Comparison of ENCODE assay signal across 7 mouse cellular contexts in genomic region chr11:32236712-32237410, GRCm38 (mm10). TPM values are rescaled to one million over a fixed set of nuclear protein-coding genes. Genes with fewer than 3 reads are reported as not detected.
DNase-seq lines count a peak whose midpoint lies in the region; ATAC-seq lines count a peak whose summit lies in the region.

No protein-coding gene starts in this region.

- no peaks in the 10 kb centered on the region for H3K9me3 ChIP-seq in hindbrain, embryonic 13.5 days

- H3K27me3 ChIP-seq in hindbrain, embryonic 13.5 days, result no peaks in the 10 kb centered on the region
- H3K27me3 ChIP-seq in splenic B cell, adult 2 months (ENCODE audit: control insufficient read depth, insufficient read depth, low read length, poor library complexity, severe bottlenecking), result no peaks in the 10 kb centered on the region

- H3K4me2 ChIP-seq in hindbrain, embryonic 13.5 days, result no peak overlapping the region

- WGBS in hindbrain, embryonic 13.5 days, result 54% methylated on average over 9 of the region's 9 CpGs

- H3K36me3 ChIP-seq in hindbrain, embryonic 13.5 days, result peaks cover 68% of the 10 kb centered on the region
- peaks cover 9% of the 10 kb centered on the region; the same call in 1 of the 2 replicates for H3K36me3 ChIP-seq in splenic B cell, adult 2 months (ENCODE audit: control insufficient read depth, insufficient read depth, low read length, poor library complexity, severe bottlenecking)

- peak overlapping the region; percentile 77 for H3K27ac ChIP-seq in hindbrain, embryonic 13.5 days

- ATAC-seq in hindbrain, embryonic 13.5 days (ENCODE audit: low FRiP score), result no peak

- H3K9ac ChIP-seq in hindbrain, embryonic 13.5 days, result peak overlapping the region; percentile 46; the same call in 1 of the 2 replicates

- DNase-seq in ovary, postnatal 14 days (ENCODE audit: low spot score), result peak; percentile 60
- DNase-seq in ovary, adult 18-20 months (ENCODE audit: low spot score), result no peak
- peak; percentile 54 for DNase-seq in adrenal gland, adult 2 months
- peak; percentile 54 for DNase-seq in embryo, embryonic 10 days (ENCODE audit: low spot score)
- DNase-seq in lung, postnatal 10 days, result peak; percentile 82
- DNase-seq in splenic B cell, adult 2 months (ENCODE audit: low read depth, low spot score), result peak; percentile 48

- H3K4me1 ChIP-seq in hindbrain, embryonic 13.5 days (replicated peaks), result peaks cover 43% of the 10 kb centered on the region

- no peak overlapping the region for H3K4me3 ChIP-seq in hindbrain, embryonic 13.5 days

RNA-seq across cellular contexts. Expression of gene Mpg, which starts 10.6 kb away (rescaled TPM):
- total RNA-seq in adrenal gland, adult 2 months (2021), result 10 to 100 TPM; 17.1 to 19.6 TPM
- 17.1 and 21.1 TPM in 2 replicates for polyA plus RNA-seq in adrenal gland, adult 2 months (2012; rRNA removed)
- polyA plus RNA-seq in hindbrain, embryonic 13.5 days (2015; fragmentation: Nextera tagmentation; extraction: Ambion mirVana), result 35.6 and 38.7 TPM in 2 replicates

RNA-seq across cellular contexts. Expression of gene Rhbdf1, which starts 14.8 kb away (rescaled TPM):
- total RNA-seq in adrenal gland, adult 2 months (2021), result 10 to 100 TPM; 28.0 to 28.6 TPM
- 137 and 151 TPM in 2 replicates for polyA plus RNA-seq in adrenal gland, adult 2 months (2012; rRNA removed)
- 21.0 and 24.1 TPM in 2 replicates for polyA plus RNA-seq in hindbrain, embryonic 13.5 days (2015; fragmentation: Nextera tagmentation; extraction: Ambion mirVana)

RNA-seq across cellular contexts. Expression of gene Nprl3, which starts 30.6 kb away (rescaled TPM):
- 10 to 100 TPM; 58.6 to 68.2 TPM for total RNA-seq in adrenal gland, adult 2 months (2021)
- 176 and 201 TPM in 2 replicates for polyA plus RNA-seq in adrenal gland, adult 2 months (2012; rRNA removed)
- polyA plus RNA-seq in hindbrain, embryonic 13.5 days (2015; fragmentation: Nextera tagmentation; extraction: Ambion mirVana), result 43.5 and 51.8 TPM in 2 replicates

RNA-seq across cellular contexts. Expression of gene Snrnp25, which starts 31.6 kb away (rescaled TPM):
- total RNA-seq in adrenal gland, adult 2 months (2021), result 10 to 100 TPM in 1 of 2 experiments, 1 to 10 TPM in 1; 9.8 to 15.5 TPM
- polyA plus RNA-seq in adrenal gland, adult 2 months (2012; rRNA removed), result 7.2 and 7.8 TPM in 2 replicates
- polyA plus RNA-seq in hindbrain, embryonic 13.5 days (2015; fragmentation: Nextera tagmentation; extraction: Ambion mirVana), result 43.7 and 46.9 TPM in 2 replicates

RNA-seq across cellular contexts. Expression of gene Il9r, which starts 36.8 kb away (rescaled TPM):
- under 1 TPM; 0.26 to 0.31 TPM for total RNA-seq in adrenal gland, adult 2 months (2021)
- 0.69 TPM in 1 of 2 replicates, not detected in the other for polyA plus RNA-seq in adrenal gland, adult 2 months (2012; rRNA removed)
- not detected in 2 replicates for polyA plus RNA-seq in hindbrain, embryonic 13.5 days (2015; fragmentation: Nextera tagmentation; extraction: Ambion mirVana)
